Mouse (Mus musculus) lung, adult 2 months (tissue): ENCODE measurements at regions not wholly inside any gene's neighbourhood (a gene's known extent, or its start where the extent isn't known, plus 50 kb on each side); places are given as distances from the start of the nearest gene placed in this dataset.

Source experiments
- CTCF ChIP-seq: fragments of 200-500 bp; IDR thresholded peaks from 2 replicates; pipeline ENCODE4 v1.5.1; 2011; ENCODE audit warnings: mild to moderate bottlenecking, low read length, control low read depth; ENCODE audit not compliant: insufficient read depth
- POLR2A ChIP-seq: fragments of 200-500 bp; IDR thresholded peaks from 2 replicates; pipeline ENCODE4 v1.6.1; 2011; ENCODE audit warnings: low read depth, mild to moderate bottlenecking, control low read depth, low read length, borderline replicate concordance; ENCODE audit errors: extremely low read depth

- no peak for TF ChIP-seq POLR2A
- no peak for TF ChIP-seq CTCF
These were observed 59.2 kb downstream of the Calml3 start for GRCm38 (mm10) chr13:3744870-3745269.
